Mouse (Mus musculus) stomach, postnatal 0 days (tissue): Measurements from ENCODE around the gene Pip4k2c. TPM values are rescaled to one million over a fixed set of nuclear protein-coding genes. Genes with fewer than 3 reads are reported as not detected.

ENCODE experiments used
- ATAC-seq: fragments of 200-750 bp; cut with Nextera tagmentation; 2 replicates; pipeline ENCODE4 v1.8.0; 2017; ENCODE audit not compliant: low FRiP score, low TSS enrichment
- DNase-seq: peaks from one replicate; pipeline ENCODE4 v3.0.0-alpha.2; 2016; ENCODE audit warnings: low spot score
- H3K27ac ChIP-seq: fragments of 300-500 bp; sonication (generic); replicated peaks from 2 replicates; pipeline ENCODE4 v1.5.1; 2014; ENCODE audit warnings: mild to moderate bottlenecking, control low read depth
- H3K27me3 ChIP-seq: fragments of 300-500 bp; sonication (generic); 2 replicates; pipeline ENCODE4 v1.6.1; 2014; ENCODE audit warnings: low read length; ENCODE audit not compliant: control insufficient read depth, insufficient read depth
- H3K36me3 ChIP-seq: fragments of 300-500 bp; sonication (generic); 2 replicates; pipeline ENCODE4 v1.6.1; 2014; ENCODE audit warnings: low read length, mixed read lengths; ENCODE audit not compliant: control insufficient read depth, insufficient read depth
- H3K4me1 ChIP-seq: fragments of 300-500 bp; sonication (generic); replicated peaks from 2 replicates; pipeline ENCODE4 v1.6.1; 2014; ENCODE audit warnings: antibody characterized with exemption; ENCODE audit not compliant: control insufficient read depth, insufficient read depth
- H3K4me2 ChIP-seq: fragments of 300-500 bp; sonication (generic); replicated peaks from 2 replicates; pipeline ENCODE4 v1.6.1; 2014; ENCODE audit warnings: low read depth, mild to moderate bottlenecking, control low read depth, moderate library complexity
- H3K4me3 ChIP-seq: fragments of 300-500 bp; sonication (generic); 2 replicates; pipeline ENCODE4 v1.5.1; 2014; ENCODE audit warnings: low read depth, low read length, control low read depth
- H3K9ac ChIP-seq: fragments of 300-500 bp; sonication (generic); 2 replicates; pipeline ENCODE4 v1.6.1; 2014; ENCODE audit warnings: mild to moderate bottlenecking, low read length, control low read depth, mixed read lengths
- H3K9me3 ChIP-seq: fragments of 300-500 bp; sonication (generic); 2 replicates; pipeline ENCODE4 v1.6.1; 2016; ENCODE audit warnings: low read length; ENCODE audit not compliant: control insufficient read depth
- CTCF ChIP-seq: IDR thresholded peaks from 2 replicates; pipeline ENCODE4 v1.5.1; 2016; ENCODE audit warnings: antibody characterized with exemption, low read depth, mild to moderate bottlenecking, moderate library complexity
- EP300 ChIP-seq: optimal IDR thresholded peaks from 2 replicates; pipeline ENCODE3; 2016; ENCODE audit warnings: antibody characterized with exemption
- WGBS: fragments of 180-500 bp; shearing (Covaris S2); extraction: QIAGEN DNeasy Blood & Tissue Kit; methylation state at CpG from one replicate; pipeline ENCODE4 v1.1.7; 2014; 5-methylcytosine and 5-hydroxymethylcytosine counted together
- polyA plus RNA-seq: library from polyadenylated mRNA; unstranded; fragments of >200 nt; fragmentation: Nextera tagmentation; extraction: Ambion mirVana; gene quantifications from 2 replicates; pipeline ENCODE4 v1.2.1, GENCODE M21; 2015

Gene Pip4k2c
- polyA plus RNA-seq, 1 experiment from 2014 or later = 23.2 TPM

- Histone ChIP-seq H3K4me2 (no peak overlapping the region; the same call in 1 of the 2 replicates), H3K4me1 (peaks cover 4% of the 10 kb centered on the region; the same call in 1 of the 2 replicates), H3K9ac (no peak overlapping the region), H3K36me3 (peaks cover 6% of the 10 kb centered on the region; the same call in 1 of the 2 replicates), H3K4me3 (no peak overlapping the region), H3K27me3 (no peaks in the 10 kb centered on the region; the same call in 1 of the 2 replicates), H3K9me3 (no peaks in the 10 kb centered on the region), H3K27ac (no peak overlapping the region)
- TF ChIP-seq CTCF = no peak
- no peak for TF ChIP-seq EP300
- ATAC-seq (no peak), DNase-seq (no peak)
- 22% methylated on average over 3 of the region's 3 CpGs for WGBS
These were observed 30.7 kb downstream of the Pip4k2c start for GRCm38 (mm10) chr10:127180695-127181047.

- Histone ChIP-seq H3K9ac (no peak within 1 kb of the TSS), H3K36me3 (peaks cover 6% of the 10 kb centered on the region; the same call in 1 of the 2 replicates), H3K4me3 (0 out of 2 replicates have a peak within 1 kb of the TSS, but pooled peaks have one; percentile 2), H3K9me3 (no peaks in the 10 kb centered on the region), H3K4me2 (peak within 1 kb of the TSS; percentile 36), H3K4me1 (peaks cover 4% of the 10 kb centered on the region; the same call in 1 of the 2 replicates), H3K27ac (no peak within 1 kb of the TSS), H3K27me3 (no peaks in the 10 kb centered on the region; the same call in 1 of the 2 replicates)
- no peak for DNase-seq
- 6% methylated on average over 30 of the region's 34 CpGs for WGBS
- no peak for ATAC-seq
- TF ChIP-seq CTCF = no peak
- no peak for TF ChIP-seq EP300
These were observed 31.3 kb downstream of the Pip4k2c start, which contains the start of gene Slc26a10 for GRCm38 (mm10) chr10:127179871-127180694. Slc26a10 (minus strand) TSS chr10:127180645.

- H3K27ac ChIP-seq = no peak overlapping the region
- H3K4me2 ChIP-seq = peak overlapping the region; percentile 61
- DNase-seq = no peak
- 0 out of 2 replicates have a peak overlapping the region, but pooled peaks have one; percentile 18 for H3K9ac ChIP-seq
- H3K27me3 ChIP-seq = no peaks in the 10 kb centered on the region; the same call in 1 of the 2 replicates
- 8% methylated on average over 41 of the region's 41 CpGs for WGBS
- TF ChIP-seq CTCF (no peak), EP300 (no peak)
- H3K36me3 ChIP-seq = peaks cover 4% of the 10 kb centered on the region; the same call in 1 of the 2 replicates
- ATAC-seq = no peak
- no peaks in the 10 kb centered on the region for H3K9me3 ChIP-seq
- H3K4me1 ChIP-seq = peaks cover 4% of the 10 kb centered on the region; the same call in 1 of the 2 replicates
- H3K4me3 ChIP-seq = peak overlapping the region; percentile 29
These were observed 32.9 kb downstream of the Pip4k2c start for GRCm38 (mm10) chr10:127178286-127179027.

- Histone ChIP-seq H3K4me1 (peaks cover 4% of the 10 kb centered on the region; the same call in 1 of the 2 replicates), H3K27me3 (no peaks in the 10 kb centered on the region; the same call in 1 of the 2 replicates), H3K9ac (no peak overlapping the region), H3K27ac (no peak overlapping the region), H3K4me3 (peak overlapping the region; percentile 29), H3K4me2 (peak overlapping the region; percentile 61), H3K9me3 (no peaks in the 10 kb centered on the region), H3K36me3 (peaks cover under 1% of the 10 kb centered on the region; the same call in 1 of the 2 replicates)
- ATAC-seq = peak; percentile 62
- peak; percentile 94 for TF ChIP-seq CTCF
- TF ChIP-seq EP300 = no peak
- 3% methylated on average over 23 of the region's 23 CpGs for WGBS
- DNase-seq = peak; percentile 85
These were observed 33.7 kb downstream of the Pip4k2c start for GRCm38 (mm10) chr10:127177719-127178118.

GRCm38 (mm10) chr10:127177235-127177634 lies 34.1 kb downstream of the Pip4k2c start:
- no peak for TF ChIP-seq CTCF
- no peak for TF ChIP-seq EP300
- ATAC-seq (0 out of 2 replicates have a peak, but pooled peaks have one; percentile 1), DNase-seq (no peak)
- Histone ChIP-seq H3K9ac (no peak overlapping the region), H3K4me3 (0 out of 2 replicates have a peak overlapping the region, but pooled peaks have one; percentile 29), H3K27ac (no peak overlapping the region), H3K4me1 (peaks cover 4% of the 10 kb centered on the region; the same call in 1 of the 2 replicates), H3K27me3 (no peaks in the 10 kb centered on the region; the same call in 1 of the 2 replicates), H3K36me3 (no peaks in the 10 kb centered on the region), H3K9me3 (no peaks in the 10 kb centered on the region), H3K4me2 (no peak overlapping the region)
- WGBS = 27% methylated on average over 9 of the region's 9 CpGs
